Mouse (Mus musculus) lung, adult 2 months (tissue): ENCODE results near the gene Thtpa.

ENCODE experiments used
- CTCF ChIP-seq: fragments of 200-500 bp; IDR thresholded peaks from 2 replicates; pipeline ENCODE4 v1.5.1; 2011; ENCODE audit warnings: mild to moderate bottlenecking, low read length, control low read depth; ENCODE audit not compliant: insufficient read depth
- POLR2A ChIP-seq: fragments of 200-500 bp; IDR thresholded peaks from 2 replicates; pipeline ENCODE4 v1.6.1; 2011; ENCODE audit warnings: low read depth, mild to moderate bottlenecking, control low read depth, low read length, borderline replicate concordance; ENCODE audit errors: extremely low read depth

- TF ChIP-seq CTCF (no peak), POLR2A (no peak)
Observed at GRCm38 (mm10) chr14:55071756-55072155, 22.8 kb upstream of the Thtpa start.
